ENCODE assay signal across 23 mouse cellular contexts in genomic region chr1:125576965-125577364, GRCm38 (mm10). TPM values are rescaled to one million over a fixed set of nuclear protein-coding genes. Genes with fewer than 3 reads are reported as not detected.
A peak's percentile ranks its signal among the peaks of the same experiment; 100 is the strongest.
DNase-seq lines count a peak whose midpoint lies in the region; ATAC-seq and TF ChIP-seq lines count a peak whose summit lies in the region.
"Had no signal": no experiment of that assay in that cellular context is flagged by ENCODE, and none has a peak within 500 bp of the region (broad histone marks: within the 10 kb centered on the region; RNA-seq: fewer than 3 reads in every experiment).

No protein-coding gene starts in this region.

- peak overlapping the region; percentile 88 for H3K27ac ChIP-seq in heart, embryonic 11.5 days (ENCODE audit: low read depth, low read length)
- H3K27ac ChIP-seq in bone marrow macrophage, adult 2 months (ENCODE audit: insufficient read depth, low read depth, low read length), result peak overlapping the region; percentile 42
- no peak overlapping the region for H3K27ac ChIP-seq in forebrain, embryonic 10.5 days
- H3K27ac ChIP-seq: hindbrain, embryonic 14.5 days; midbrain, embryonic 10.5 days; neural tube, embryonic 12.5 days; stomach, postnatal 0 days had no signal

- no peak overlapping the region for H3K9ac ChIP-seq in heart, embryonic 11.5 days (ENCODE audit: low read depth, low read length)
- H3K9ac ChIP-seq: hindbrain, embryonic 14.5 days; liver, postnatal 0 days; neural tube, embryonic 12.5 days had no signal

- TF ChIP-seq POLR2A in bone marrow macrophage, adult 2 months (IDR thresholded peaks at IDR 0.05; ENCODE audit: borderline replicate concordance, low read depth, low read length), result no peak

- ATAC-seq in heart, embryonic 11.5 days (replicated peaks; ENCODE audit: insufficient number of reproducible peaks, low FRiP score, low TSS enrichment), result no peak
- ATAC-seq in hematopoietic stem cell, adult 5-6 weeks (replicated peaks in 1 of 2; ENCODE audit: insufficient read depth in 1 of 2, low FRiP score in 2 of 2, low TSS enrichment in 1 of 2, low read depth in 1 of 2, poor library complexity in 2 of 2, severe bottlenecking in 2 of 2), result peak; percentile 17 to 19; a peak in 1 of 4 replicates
- no peak for ATAC-seq in erythroblast, adult 5-6 weeks (replicated peaks; ENCODE audit: low FRiP score, poor library complexity, severe bottlenecking)
- ATAC-seq: forebrain, embryonic 14.5 days; liver, postnatal 0 days; Patski had no signal

- TF ChIP-seq CTCF in bone marrow macrophage, adult 2 months (IDR thresholded peaks at IDR 0.05; ENCODE audit: low read depth, low read length), result no peak

- DNase-seq in heart, postnatal 4 days, result no peak
- DNase-seq in 416B (ENCODE audit: low read depth), result peak; percentile 60
- no peak for DNase-seq in forebrain, embryonic 10.5 days (ENCODE audit: extremely low spot score, low spot score)
- DNase-seq: adrenal gland, adult 8-10 months; cerebellum, postnatal 14 days; gastrocnemius, postnatal 14 days; kidney, adult 8-10 months; kidney, postnatal 14 days; liver; liver, postnatal 0 days; lung, postnatal 10 days; right cerebral cortex, postnatal 4 days had no signal

- no peaks in the 10 kb centered on the region for H3K27me3 ChIP-seq in heart, embryonic 11.5 days (ENCODE audit: control insufficient read depth, insufficient read depth, low read length)
- no peaks in the 10 kb centered on the region for H3K27me3 ChIP-seq in forebrain, embryonic 10.5 days (ENCODE audit: poor library complexity, severe bottlenecking)
- H3K27me3 ChIP-seq: neural tube, embryonic 12.5 days; Patski had no signal

- no peak overlapping the region for H3K4me3 ChIP-seq in heart, embryonic 11.5 days (ENCODE audit: low read depth, low read length)
- no peak overlapping the region for H3K4me3 ChIP-seq in bone marrow macrophage, adult 2 months (ENCODE audit: insufficient read depth, low read length)
- H3K4me3 ChIP-seq in forebrain, embryonic 10.5 days, result no peak overlapping the region
- H3K4me3 ChIP-seq: erythroblast, embryonic 14.5 days; midbrain, embryonic 10.5 days; neural tube, embryonic 12.5 days had no signal

- no peaks in the 10 kb centered on the region for H3K9me3 ChIP-seq in heart, embryonic 11.5 days (replicated peaks; ENCODE audit: control insufficient read depth, low read length)
- H3K9me3 ChIP-seq in forebrain, embryonic 10.5 days, result no peaks in the 10 kb centered on the region
- H3K9me3 ChIP-seq: midbrain, embryonic 10.5 days; neural tube, embryonic 12.5 days had no signal

- 0 out of 2 replicates have a peak, but pooled peaks cover 13% of the 10 kb centered on the region for H3K4me1 ChIP-seq in heart, embryonic 11.5 days (ENCODE audit: control insufficient read depth, insufficient read depth, low read length)
- H3K4me1 ChIP-seq in bone marrow macrophage, adult 2 months (ENCODE audit: control insufficient read depth, insufficient read depth, low read length), result peaks cover 4% of the 10 kb centered on the region
- no peaks in the 10 kb centered on the region for H3K4me1 ChIP-seq in forebrain, embryonic 10.5 days
- H3K4me1 ChIP-seq: midbrain, embryonic 10.5 days; neural tube, embryonic 12.5 days had no signal

- H3K4me2 ChIP-seq in heart, embryonic 11.5 days, result no peak overlapping the region
- H3K4me2 ChIP-seq: hindbrain, embryonic 14.5 days; neural tube, embryonic 12.5 days had no signal

- peaks cover 11% of the 10 kb centered on the region for H3K36me3 ChIP-seq in heart, embryonic 11.5 days (ENCODE audit: control insufficient read depth, insufficient read depth, low read length)
- H3K36me3 ChIP-seq in forebrain, embryonic 10.5 days (replicated peaks), result peaks cover 43% of the 10 kb centered on the region

RNA-seq across cellular contexts. Expression of gene Slc35f5, which starts 16.6 kb away (rescaled TPM):
- polyA plus RNA-seq in heart, embryonic 11.5 days (2014; fragmentation: Nextera tagmentation; extraction: Ambion mirVana), result 40.7 and 49.3 TPM in 2 replicates
- total RNA-seq in heart, postnatal 4 days (2021), result 10 to 100 TPM; 79.2 to 82.8 TPM
- 37.1 and 37.3 TPM in 2 replicates for polyA plus RNA-seq in bone marrow macrophage, adult 2 months (2012; ENCODE audit: insufficient read depth, insufficient read length, missing spikeins)
- 9.8 and 13.5 TPM in 2 replicates for total RNA-seq in hematopoietic stem cell, adult 5-6 weeks (2017)
- 18.1 and 20.4 TPM in 2 replicates for polyA plus RNA-seq in forebrain, embryonic 10.5 days (2016; fragmentation: Nextera tagmentation; extraction: Ambion mirVana)
- 0.84 and 0.96 TPM in 2 replicates for total RNA-seq in erythroblast, adult 5-6 weeks (2015; ENCODE audit: low replicate concordance)
- 0.68 and 1.8 TPM in 2 replicates for total RNA-seq in erythroblast, adult 5-6 weeks (2017; ENCODE audit: low replicate concordance)
- polyA plus RNA-seq: erythroblast, embryonic 14.5 days had no signal

Comparison
In these comparisons a context has a peak if more than half of its experiments do, and no peak if none do; other contexts are left out.
1. ATAC-seq: peak in hematopoietic stem cell, adult 5-6 weeks (2 of 2); none in heart, embryonic 11.5 days (single experiment) and erythroblast, adult 5-6 weeks (single experiment).